8 mouse cellular contexts compared by ENCODE assay signal in genomic region chr1:90288892-90289731, GRCm38 (mm10).
DNase-seq lines count a peak whose midpoint lies in the region; ATAC-seq lines count a peak whose summit lies in the region.

No protein-coding gene starts in this region.

- H3K9ac ChIP-seq in liver, embryonic 12.5 days: peak overlapping the region; percentile 79

- H3K27me3 ChIP-seq in liver, embryonic 12.5 days (replicated peaks): peaks cover 5% of the 10 kb centered on the region; the same call in 1 of the 2 replicates

- peak; percentile 56 for DNase-seq in embryo, embryonic 10 days (ENCODE audit: low spot score)
- no peak for DNase-seq in embryo, embryonic 10.5 days (ENCODE audit: low spot score)
- DNase-seq in 3134 (ENCODE audit: extremely low read depth, insufficient read length, low spot score): peak; percentile 82
- DNase-seq in right cerebral cortex, postnatal 36 days (ENCODE audit: low spot score in 2 of 2): no peak
- no peak for DNase-seq in thymus, postnatal 0 days (ENCODE audit: low spot score)
- no peak for DNase-seq in left cerebral cortex, adult 18-20 months (ENCODE audit: low spot score in 2 of 2)

- ATAC-seq in erythroblast, adult 5-6 weeks (replicated peaks; ENCODE audit: low FRiP score, poor library complexity, severe bottlenecking): peak; percentile 85
- ATAC-seq in liver, embryonic 12.5 days: peak; percentile 98

- H3K9me3 ChIP-seq in liver, embryonic 12.5 days (replicated peaks): no peaks in the 10 kb centered on the region

- 19% methylated on average over 8 of the region's 8 CpGs for WGBS in liver, embryonic 12.5 days (ENCODE audit: insufficient replicate concordance)

- peak overlapping the region; percentile 78 for H3K4me2 ChIP-seq in liver, embryonic 12.5 days

- peak overlapping the region; percentile 41 for H3K4me3 ChIP-seq in liver, embryonic 12.5 days

- no peaks in the 10 kb centered on the region for H3K36me3 ChIP-seq in liver, embryonic 12.5 days

- peaks cover 71% of the 10 kb centered on the region for H3K4me1 ChIP-seq in liver, embryonic 12.5 days

- peak overlapping the region; percentile 99 for H3K27ac ChIP-seq in liver, embryonic 12.5 days

Comparison
In these comparisons a context has a peak if more than half of its experiments do, and no peak if none do; other contexts are left out.
1. DNase-seq: peak in embryo, embryonic 10 days (single experiment) and 3134 (single experiment); none in embryo, embryonic 10.5 days (single experiment), right cerebral cortex, postnatal 36 days (0 of 2), thymus, postnatal 0 days (single experiment) and left cerebral cortex, adult 18-20 months (0 of 2).